Mouse (Mus musculus) adrenal gland, postnatal 14 days (tissue): ENCODE measurements at regions not wholly inside any gene's neighbourhood (a gene's known extent, or its start where the extent isn't known, plus 50 kb on each side); places are given as distances from the start of the nearest gene placed in this dataset.

ENCODE experiments used
- DNase-seq: peaks from one replicate; pipeline ENCODE4 v3.0.0; 2021; ENCODE audit warnings: mixed read lengths

- no peak for DNase-seq
These were observed 255.9 kb downstream of the Prdm2 start for GRCm38 (mm10) chr4:142956832-142957429.

GRCm38 (mm10) chr4:142956376-142956775 lies 256.4 kb downstream of the Prdm2 start:
- DNase-seq = no peak

GRCm38 (mm10) chr4:142953724-142954123 lies 259.1 kb downstream of the Prdm2 start:
- DNase-seq = no peak

GRCm38 (mm10) chr4:142952879-142953278 lies 259.9 kb downstream of the Prdm2 start:
- DNase-seq = no peak

- no peak for DNase-seq
These were observed 265.1 kb downstream of the Prdm2 start for GRCm38 (mm10) chr4:142947673-142948072.

GRCm38 (mm10) chr4:142933627-142934026 lies 279.2 kb downstream of the Prdm2 start:
- DNase-seq = no peak

- DNase-seq = no peak
These were observed 283.6 kb downstream of the Prdm2 start for GRCm38 (mm10) chr4:142929245-142929644.

- DNase-seq = no peak
These were observed 285.3 kb downstream of the Prdm2 start for GRCm38 (mm10) chr4:142927328-142928108.

GRCm38 (mm10) chr4:142925111-142925510 lies 287.7 kb downstream of the Prdm2 start:
- DNase-seq = no peak

- DNase-seq = no peak
These were observed 303.3 kb downstream of the Prdm2 start for GRCm38 (mm10) chr4:142909355-142909947.

GRCm38 (mm10) chr4:142908782-142909181 lies 304.0 kb downstream of the Prdm2 start:
- DNase-seq = no peak

GRCm38 (mm10) chr4:142903356-142904032 lies 309.3 kb downstream of the Prdm2 start:
- DNase-seq = peak; percentile 53

GRCm38 (mm10) chr4:142900792-142901191 lies 312.0 kb downstream of the Prdm2 start:
- no peak for DNase-seq

- no peak for DNase-seq
These were observed 313.8 kb downstream of the Prdm2 start for GRCm38 (mm10) chr4:142898994-142899393.

GRCm38 (mm10) chr4:142890711-142891110 lies 322.1 kb downstream of the Prdm2 start:
- no peak for DNase-seq

- DNase-seq = peak; percentile 56
These were observed 323.9 kb downstream of the Prdm2 start for GRCm38 (mm10) chr4:142888891-142889290.

GRCm38 (mm10) chr4:142887876-142888275 lies 324.9 kb downstream of the Prdm2 start:
- DNase-seq = no peak

GRCm38 (mm10) chr4:142880323-142880759 lies 332.5 kb downstream of the Prdm2 start:
- peak; percentile 86 for DNase-seq

GRCm38 (mm10) chr4:142876151-142876550 lies 336.6 kb downstream of the Prdm2 start:
- no peak for DNase-seq

- no peak for DNase-seq
These were observed 337.7 kb downstream of the Prdm2 start for GRCm38 (mm10) chr4:142875105-142875504.

GRCm38 (mm10) chr4:142866341-142866740 lies 346.5 kb downstream of the Prdm2 start:
- no peak for DNase-seq

- no peak for DNase-seq
These were observed 347.2 kb downstream of the Prdm2 start for GRCm38 (mm10) chr4:142865593-142865992.

GRCm38 (mm10) chr4:142863939-142864338 lies 348.9 kb downstream of the Prdm2 start:
- peak; percentile 57 for DNase-seq
